Mouse (Mus musculus) liver (tissue): ENCODE measurements around the gene Sgpl1.

Experiments used
- DNase-seq: peaks from one replicate; pipeline ENCODE4 v3.0.0-alpha.2; 2020; ENCODE audit warnings: mixed read lengths

Sgpl1 gene

DNA sequence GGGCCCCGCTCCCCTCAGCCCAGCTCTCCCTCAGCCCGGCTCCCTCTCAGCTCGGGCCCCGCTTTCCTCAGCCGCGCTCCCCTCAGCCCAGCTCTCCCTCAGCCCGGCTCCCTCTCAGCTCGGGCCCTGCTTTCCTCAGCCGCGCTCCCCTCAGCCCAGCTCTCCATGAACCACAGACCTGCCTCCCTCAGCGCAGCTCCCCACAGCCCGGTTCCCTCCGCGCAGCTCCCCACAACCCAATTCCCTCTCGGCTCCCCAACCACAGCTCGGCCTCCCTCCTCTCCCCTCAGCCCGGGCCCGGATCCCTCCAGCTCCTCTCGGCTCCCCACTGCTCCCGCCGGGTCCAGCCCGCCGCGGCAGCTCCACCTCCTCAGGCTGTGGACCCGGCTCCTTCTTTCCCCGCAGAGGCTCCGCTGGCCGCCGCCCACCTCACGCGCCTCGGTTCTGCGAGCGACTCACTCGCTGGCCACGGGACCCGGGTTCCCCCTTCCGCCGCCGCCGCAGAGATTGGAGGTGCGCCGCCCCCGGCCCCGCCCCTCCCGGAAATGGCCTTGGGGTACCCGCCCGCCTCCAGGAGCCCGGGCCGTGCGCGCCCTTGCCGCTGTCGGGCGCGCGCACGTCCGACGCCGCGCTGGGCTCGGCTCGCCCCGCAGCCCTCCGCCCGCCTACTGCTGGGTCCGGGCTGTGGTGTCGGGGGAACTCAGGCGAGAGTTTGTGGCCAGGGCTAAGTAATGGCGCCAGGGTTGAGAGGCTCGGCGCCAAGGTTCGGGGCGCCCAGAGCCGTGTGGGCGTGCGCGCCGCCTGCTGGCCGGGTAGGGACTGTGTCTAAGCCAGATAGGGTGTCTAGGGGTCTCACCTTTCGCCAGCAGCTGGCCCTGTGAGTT is at the start of gene Sgpl1:
Gene Sgpl1 (minus strand): TSS at position 547 of the 884 bp plus-strand sequence.
- DNase-seq = peak; percentile 93

DNA sequence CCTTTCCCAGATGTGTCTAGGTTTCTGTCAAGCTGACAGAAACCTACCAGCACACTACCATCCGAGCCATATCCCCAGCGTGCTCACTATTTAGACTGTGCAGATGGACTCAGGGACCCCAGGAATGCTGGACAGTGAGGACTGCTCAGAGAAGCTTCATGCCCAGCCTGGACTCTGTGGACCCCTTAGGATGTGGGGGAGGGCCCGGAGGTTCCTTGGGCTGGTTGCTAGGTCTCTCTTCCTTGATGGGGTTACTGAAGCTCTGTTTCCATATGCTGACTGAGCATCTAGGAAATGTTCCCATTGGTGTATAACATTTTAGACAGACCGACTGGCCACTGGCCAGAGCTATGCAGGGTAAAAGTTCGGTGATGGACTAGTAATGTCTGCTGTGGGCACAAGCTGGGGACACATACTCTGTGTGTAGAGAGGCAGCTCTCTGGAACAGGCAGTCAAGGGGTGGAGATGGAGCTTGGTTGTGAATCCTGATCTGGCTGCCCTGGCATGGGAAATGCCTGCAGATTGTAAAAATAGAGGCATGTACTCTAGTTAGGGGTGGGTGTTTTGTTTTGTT is 48.3 kb upstream of the Sgpl1 start:
- DNase-seq = no peak

DNA sequence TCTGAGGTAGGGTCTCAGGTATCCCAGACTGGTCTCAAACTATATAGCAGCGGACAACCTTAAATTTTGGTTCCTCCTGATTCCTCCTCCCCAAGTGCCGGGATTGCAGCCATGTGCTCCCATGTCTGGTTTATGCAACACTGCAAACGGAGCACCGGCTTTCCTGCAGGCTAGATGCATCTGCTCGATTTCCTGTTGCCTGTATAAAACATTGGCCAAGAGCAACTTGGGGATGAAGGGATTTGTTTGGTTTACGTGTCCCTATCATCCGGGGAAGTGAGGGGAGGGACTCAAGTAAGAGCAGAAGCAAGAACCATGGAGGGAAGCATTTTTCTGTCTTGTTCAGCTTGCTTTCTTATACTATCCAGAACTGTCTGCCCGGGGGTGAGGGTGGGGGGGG is 47.7 kb upstream of the Sgpl1 start:
- DNase-seq = no peak

DNA sequence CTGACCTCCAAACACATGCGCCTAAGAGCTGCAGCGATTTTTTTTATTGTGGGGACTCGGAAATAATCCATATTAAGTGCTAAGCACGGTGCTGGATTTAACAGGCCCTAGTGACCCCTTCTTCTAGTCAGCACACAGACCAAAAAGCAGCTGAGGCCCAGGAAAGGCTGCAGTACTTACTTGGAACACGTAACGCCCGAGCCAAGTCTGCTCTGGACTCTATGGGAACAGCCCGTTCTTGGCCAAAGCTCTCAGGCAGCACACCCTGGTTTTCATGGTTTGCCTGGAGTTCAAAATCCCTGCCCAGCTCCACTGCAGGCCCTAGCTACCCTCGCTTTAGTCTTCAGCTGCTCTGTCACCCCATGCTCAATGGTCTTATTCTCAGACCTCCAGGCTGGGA is 47.1 kb upstream of the Sgpl1 start:
- no peak for DNase-seq

DNA sequence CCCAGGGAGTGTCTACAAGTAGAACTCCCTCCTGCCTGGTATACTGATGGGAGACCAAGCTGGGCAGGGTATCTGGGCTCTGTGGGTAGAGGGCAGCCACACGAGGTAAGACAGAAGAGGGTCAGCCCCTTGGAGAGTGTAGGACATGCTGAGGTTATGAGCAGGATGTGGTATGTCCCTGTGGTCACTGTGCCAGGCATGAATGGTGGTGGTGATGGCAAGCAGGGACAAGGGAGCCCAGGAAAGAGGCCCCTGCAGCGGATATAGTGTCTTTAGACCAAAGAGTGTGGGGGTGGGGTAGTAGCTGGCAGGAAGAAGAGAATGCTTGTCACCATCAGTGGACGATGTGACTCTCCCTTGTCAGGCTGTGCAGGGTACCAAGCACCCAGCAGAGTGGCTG is 40.5 kb upstream of the Sgpl1 start:
- no peak for DNase-seq

DNA sequence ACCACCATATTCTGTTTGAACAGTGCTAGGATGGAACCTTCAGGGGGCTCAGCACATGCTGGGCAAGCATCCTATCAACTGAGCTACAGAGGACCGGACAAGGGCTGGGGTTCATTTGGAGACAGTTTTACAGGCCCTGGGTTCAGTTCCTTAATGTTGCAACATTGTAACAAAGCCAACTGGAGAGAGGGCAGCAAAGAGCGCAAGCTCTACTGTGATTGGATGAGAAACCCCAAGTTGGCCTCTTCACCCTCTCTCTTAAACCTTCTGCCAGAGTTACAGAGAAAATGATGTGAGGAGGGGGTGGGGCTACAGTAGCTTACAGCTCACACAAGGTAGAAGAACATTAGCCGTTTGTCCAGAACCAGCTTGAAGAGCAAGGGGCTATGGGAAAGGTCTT is 39.5 kb upstream of the Sgpl1 start:
- DNase-seq = no peak

DNA sequence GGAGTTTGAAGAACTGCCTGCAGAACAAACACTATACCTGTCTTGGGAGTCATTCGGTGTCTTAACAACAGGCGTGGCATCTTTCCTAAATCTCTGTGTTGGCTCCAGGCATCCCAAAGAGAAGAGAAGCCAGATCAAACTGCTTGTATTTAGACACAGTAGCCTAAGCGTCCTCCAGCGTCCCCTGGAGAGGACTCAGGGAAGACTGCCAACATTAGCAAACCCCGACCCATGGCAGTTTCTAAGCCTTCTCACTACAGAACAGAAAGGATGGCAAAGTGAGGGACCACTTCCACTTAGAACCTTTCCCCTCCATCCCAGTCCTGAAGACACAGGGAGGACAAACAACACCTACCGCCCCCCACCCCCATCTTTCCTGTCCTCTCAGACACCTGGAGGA is 32.4 kb upstream of the Sgpl1 start:
- no peak for DNase-seq

DNA sequence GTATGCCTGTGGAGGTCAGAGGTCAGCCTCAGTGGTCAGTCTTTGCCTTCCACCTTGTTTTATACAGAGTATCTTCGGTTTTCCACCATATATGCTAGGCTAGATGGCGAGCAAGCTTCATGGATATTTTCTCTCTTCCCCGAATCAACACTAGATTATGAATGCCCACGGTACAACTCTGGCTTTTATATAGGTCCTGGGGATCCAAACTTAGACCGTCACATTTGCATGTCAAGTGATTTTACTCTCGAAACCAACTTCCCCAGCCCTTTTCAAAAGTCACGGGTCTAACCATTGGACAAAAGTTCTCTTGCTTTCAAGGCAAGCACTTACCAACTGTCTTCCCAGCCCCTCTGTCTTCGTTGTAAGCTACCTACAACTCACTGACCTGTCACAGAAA is 31.2 kb upstream of the Sgpl1 start:
- no peak for DNase-seq

DNA sequence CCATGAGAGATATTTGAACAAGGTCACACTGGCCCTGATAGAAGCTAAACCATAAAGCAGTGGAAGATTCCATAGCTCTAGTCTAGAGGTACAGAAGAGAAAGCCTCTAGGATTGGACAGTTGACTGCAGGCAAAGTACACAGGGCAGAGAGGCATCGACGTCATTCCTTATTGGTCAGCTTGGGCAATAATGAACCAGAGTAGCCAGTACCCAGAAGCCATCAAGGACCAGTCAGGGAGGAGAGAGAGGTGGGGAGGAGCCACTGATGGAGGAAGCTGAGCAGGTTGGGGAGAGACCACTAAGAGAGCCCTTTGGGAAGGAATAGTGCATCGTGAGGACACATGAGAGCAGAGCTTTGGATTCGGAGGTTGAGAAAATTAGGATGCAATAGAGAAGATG is 30.2 kb upstream of the Sgpl1 start:
- no peak for DNase-seq

DNA sequence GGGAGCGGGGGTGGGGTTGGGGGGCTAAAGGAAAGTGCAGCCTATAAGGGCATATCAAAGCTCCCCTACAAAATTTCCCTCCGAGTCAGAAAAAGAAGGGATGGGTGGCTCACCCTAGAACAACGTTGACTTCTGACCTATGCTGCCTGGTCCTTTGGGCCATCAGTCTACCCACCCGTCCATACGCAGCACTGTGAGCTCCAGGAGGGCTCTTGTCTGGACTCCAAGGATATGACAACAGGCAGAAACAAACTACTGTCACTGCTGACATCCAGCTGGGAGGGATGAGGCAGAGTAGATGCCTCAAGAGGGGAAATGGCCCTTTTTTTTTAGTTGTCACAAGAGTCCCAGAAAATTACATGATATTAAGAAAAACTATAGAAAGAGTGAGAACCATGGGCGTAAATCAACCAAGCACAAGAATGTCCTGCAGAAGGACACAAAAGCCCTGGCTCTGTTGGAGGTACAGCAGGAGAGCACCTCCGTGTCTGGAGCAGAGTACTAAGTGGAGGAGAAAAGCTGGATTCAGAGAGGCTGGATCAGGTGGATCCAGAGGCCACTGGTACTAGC is 28.8 kb upstream of the Sgpl1 start:
- no peak for DNase-seq

DNA sequence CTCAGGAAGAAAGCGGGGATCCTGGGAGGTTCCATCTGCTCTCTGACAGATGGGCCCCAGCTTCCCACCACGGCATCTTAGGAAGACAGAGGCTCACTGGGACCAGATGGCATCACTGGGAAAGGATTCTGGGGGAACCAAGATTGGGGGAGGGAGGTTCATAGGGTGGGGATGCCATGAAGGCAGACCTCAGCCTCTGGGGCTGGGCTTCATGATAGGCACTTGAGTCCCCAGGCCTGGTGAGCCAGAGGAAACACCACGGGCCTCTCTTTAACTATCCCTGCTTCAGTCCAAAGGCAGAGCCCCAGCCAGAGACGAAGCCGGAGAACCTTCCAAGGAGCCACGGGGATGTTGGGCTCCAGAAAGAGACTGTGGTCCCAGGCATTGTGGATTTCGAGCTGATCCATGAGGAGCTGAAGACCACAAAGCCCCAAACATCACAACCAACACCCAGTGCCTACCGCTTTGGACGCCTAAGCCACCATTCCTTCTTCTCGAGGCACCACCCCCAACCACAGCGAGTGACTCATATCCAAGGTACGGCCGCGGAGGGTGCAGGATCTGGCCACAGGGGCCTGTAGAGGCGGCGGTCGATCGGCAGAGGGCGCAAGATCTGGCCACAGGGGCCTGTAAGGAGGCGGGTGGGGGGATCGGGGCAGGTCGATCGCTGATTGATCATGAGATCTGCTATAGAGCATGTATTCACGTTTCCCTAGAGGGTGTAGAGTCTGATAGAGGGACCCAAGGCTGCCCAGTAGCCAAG is 28.1 kb upstream of the Sgpl1 start:
- peak; percentile 52 for DNase-seq

DNA sequence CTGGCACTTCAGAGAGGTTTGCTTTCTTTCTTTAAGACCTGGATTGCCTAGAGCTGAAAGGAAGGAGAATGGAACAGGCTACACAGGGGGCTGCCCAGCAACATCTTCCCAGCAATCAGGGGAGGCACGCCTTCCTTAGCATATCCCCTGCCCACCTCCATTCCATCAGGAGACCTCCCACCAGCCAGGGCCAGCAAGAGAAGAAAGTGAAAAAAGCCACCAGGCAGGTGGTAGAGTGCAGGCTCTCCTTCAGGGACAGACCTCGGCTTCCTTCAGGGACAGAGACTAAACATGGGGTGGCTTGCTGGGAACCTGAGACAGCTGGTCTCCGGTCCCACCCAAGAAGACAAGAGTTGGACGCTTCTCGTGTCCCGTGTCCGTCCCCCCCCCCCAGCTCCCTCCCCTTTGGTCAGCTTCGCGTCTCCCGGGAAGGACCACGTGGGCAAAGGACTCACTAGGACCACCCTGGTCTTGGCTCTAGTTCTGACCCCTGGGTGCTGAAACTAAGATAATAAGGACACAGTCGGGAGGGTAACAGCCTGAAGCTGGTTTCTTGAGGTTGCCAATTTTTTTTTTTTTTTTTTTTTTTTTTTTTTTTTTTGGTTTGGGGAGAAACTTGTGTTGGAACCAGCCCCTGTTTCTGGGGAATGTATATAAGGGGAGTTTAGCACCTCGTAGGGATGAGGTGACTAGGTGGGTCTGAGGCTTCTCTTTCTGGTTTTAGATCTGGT is 27.4 kb upstream of the Sgpl1 start:
- DNase-seq = no peak

DNA sequence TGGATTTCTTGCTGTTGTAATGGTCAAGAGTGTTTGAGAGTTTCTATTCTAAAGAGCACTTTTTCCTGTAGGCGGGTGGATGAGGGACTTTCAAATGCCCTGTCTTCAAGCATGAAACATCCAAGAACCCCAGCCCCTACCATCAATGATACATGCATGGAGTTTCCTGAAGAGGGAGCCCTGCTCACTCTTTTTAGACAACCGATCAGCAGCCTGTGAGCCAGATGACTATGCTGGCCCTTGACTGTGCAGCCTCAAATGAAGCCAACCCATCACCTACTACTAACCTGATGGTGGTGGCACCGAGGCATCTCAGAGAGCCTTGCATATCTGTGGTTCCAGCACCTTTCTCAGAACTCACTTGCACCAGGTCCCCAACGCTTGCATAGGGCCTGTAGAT is 25.0 kb upstream of the Sgpl1 start:
- no peak for DNase-seq

DNA sequence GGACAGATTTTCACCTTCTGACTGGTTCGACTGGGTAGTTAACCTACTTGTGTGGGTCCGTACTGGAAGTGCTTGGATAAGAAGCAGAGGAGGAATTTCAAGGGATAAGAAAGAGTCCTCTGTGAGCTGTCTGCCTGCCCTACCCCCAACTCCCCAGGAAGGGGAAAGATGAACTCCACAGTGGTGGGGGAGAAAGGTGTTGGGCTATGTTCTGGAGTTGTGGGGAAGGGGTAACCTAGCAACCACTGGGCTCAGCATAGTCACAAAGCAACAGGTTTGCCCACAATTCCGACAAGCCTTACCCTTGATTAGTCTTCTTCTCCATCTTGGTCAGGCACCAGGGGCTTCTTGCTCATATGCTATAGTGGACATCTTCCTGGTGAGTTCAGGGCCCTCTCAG is 24.2 kb upstream of the Sgpl1 start, which contains the start of gene Tbata:
Gene Tbata (plus strand): TSS at position 301 of the 400 bp plus-strand sequence.
- no peak for DNase-seq

DNA sequence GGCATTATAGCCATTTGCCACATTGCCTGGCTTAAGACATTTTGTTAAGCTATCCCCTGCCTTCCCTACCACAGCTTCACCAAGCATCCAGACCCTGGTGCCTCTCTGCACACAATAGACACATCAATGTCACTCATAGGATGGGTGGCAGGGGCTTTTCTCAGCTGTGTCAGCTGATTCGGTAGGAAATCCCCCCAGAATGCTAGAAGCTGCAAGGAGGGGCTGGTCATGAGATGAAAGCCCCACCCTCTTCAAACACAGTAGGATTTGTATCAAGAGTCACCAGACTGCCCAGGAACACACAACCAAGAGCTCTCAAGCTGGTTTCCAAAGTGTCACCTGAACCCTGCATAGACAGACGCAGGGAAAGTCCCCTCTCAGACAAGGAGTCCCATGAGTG is 20.9 kb upstream of the Sgpl1 start:
- DNase-seq = no peak

DNA sequence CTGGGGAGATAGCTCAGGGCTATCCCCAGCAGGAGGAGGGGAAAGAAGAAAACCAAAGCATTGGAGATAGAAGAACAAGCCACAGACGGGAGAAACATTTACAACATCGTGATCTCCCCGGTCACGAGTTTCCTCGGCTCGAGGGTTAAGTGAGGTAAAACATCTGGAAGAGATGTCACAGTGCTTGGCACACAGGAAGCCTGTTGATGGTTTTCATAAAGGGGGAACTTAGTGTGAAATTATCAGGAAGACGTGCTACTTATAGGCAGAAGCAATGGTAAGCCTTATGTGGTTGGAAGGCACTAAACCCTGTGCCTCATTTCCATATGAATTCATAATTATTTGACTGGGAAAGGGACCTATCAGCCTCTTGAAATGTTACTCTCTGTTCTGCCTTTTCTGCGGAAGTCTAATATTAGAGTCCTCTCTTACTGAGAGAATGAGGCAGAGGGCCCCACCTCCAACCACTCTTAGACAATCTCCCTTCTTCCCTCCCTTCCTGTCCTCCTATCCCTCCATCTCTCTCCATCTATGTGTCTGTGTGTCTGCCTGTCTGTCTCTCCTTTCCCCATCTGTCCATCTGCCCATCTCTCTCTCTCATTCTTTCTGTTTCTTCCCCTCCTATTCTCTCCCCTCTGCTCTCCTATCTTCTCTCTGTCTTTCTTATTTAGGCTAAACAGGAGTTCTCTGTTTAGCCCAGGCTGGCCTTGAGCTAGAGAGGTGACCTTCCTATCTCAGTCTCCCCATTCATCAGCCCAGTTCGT is 20.0 kb upstream of the Sgpl1 start:
- DNase-seq = no peak

DNA sequence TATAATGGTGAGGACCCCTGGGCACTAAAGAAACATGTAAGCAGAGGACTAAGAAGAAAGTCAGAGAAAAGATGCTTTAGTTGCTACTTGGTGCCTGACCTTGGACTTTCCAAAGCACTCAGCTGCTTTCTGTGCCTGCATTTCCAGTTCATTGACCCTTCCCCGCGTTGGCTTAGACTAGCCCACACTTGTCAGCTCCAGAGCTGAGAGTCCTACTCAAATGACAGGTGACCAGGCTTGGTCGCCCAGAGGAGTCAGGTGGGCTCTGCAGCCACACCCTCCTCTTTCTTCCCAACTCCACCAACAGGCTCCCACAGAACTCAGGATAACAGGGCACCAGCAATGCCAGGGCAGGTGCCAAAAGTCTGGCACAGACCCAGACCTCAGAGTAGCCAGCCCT is 14.9 kb upstream of the Sgpl1 start:
- no peak for DNase-seq

DNA sequence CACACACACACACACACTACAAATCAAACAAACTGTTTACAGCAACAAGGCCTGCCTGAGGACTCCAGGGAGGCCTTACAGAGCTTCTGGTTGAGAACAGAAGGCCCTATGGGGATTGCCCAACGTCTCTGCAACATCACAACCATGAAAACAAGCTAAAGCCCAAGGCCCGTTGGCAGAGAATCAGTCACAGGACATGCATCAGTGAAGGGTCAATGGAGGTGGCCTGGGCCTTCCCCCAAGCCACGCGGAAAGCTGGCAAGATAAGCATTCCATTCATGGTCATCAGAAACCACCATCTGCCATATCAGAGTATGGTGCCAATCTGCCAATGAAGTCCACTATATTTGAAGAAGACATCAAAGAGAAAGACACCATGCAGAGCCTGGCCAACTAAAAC is 13.2 kb upstream of the Sgpl1 start:
- no peak for DNase-seq

DNA sequence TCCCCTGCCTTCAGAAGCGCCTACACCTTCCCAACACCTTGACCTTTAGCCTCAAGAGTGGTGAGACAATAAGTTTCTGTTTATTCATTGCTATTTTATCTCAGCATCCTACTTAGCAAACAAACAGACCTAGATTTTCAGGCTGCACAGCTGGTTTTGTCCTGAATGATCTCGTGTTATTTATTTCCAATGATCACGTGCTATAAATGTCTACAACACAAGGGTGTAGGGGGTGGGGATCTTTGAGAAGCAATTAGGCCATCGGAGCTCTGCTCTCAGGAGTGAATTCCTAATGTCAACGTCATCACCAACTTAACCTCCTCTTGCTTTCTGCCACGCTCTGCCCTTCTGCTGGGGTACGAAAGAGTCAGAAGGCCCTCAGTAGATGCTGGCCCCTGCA is 12.6 kb upstream of the Sgpl1 start:
- no peak for DNase-seq

DNA sequence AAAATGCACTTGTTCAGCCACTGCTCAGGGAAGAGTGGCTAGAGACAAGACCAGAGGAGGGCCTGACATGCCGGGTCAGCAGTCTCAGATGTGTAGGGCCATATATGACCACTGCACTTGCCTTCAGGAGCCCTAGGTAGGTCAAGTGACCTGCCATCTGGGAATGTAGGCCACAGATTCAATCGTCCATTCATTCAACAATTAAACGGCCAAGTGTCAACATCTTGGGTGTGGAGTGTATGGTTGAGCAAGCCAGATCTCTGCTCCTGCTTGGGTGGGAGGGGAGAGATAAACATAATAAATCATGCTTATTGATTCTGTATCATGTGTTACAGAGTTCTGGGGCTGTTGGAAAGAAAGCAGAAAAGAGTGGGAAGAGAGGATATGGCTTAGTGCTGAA is 11.1 kb upstream of the Sgpl1 start:
- DNase-seq = no peak

DNA sequence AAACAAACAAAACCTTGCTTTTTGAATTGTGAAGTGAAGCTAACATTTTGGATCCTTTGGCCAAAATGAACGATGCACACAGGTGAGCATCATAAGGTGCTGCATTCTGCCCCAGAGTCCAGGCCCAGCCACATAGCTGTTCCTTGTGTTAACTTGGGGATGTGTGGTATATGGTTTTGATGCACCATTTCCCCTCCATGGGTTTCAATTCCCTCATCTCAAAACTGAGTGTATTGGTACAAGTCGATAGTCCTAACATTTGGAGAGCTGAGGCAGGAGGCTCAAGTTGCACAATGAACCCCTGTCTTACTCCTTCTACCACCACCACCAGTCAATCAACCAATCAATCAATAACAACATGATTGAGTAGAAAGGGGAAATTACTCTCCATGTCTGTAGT is 8.9 kb upstream of the Sgpl1 start:
- no peak for DNase-seq

DNA sequence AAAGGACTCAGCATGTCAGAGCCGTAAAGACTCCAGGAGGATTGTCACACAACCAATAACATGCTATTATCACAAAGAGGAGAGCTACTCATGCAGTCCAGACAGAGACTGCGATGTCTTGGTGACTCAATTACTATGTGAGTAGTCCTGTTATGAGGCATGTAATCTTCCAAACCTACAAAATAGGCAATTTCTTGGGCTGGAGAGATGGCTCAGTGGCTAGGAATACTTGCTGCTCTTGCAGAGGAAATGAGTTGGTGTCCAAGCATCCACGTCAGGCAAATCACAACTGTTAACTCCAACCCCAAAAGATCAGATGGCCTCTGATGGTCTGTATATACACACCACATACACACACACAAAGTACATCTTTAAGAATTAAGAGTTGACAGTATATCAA is 8.1 kb upstream of the Sgpl1 start:
- no peak for DNase-seq
